Mouse (Mus musculus) intestine, embryonic 14.5 days (tissue): Measurements from ENCODE around the gene Garnl3. TPM values are rescaled to one million over a fixed set of nuclear protein-coding genes. Genes with fewer than 3 reads are reported as not detected.

Source experiments
- ATAC-seq: fragments of 200-750 bp; cut with Nextera tagmentation; replicated peaks from 2 replicates; pipeline ENCODE4 v1.8.0; 2017; ENCODE audit warnings: low read depth, moderate number of reproducible peaks, moderate TSS enrichment, moderate library complexity; ENCODE audit not compliant: low FRiP score, low TSS enrichment
- DNase-seq: peaks from one replicate; pipeline ENCODE4 v3.0.0-alpha.2; 2018; ENCODE audit warnings: low spot score
- H3K27ac ChIP-seq: fragments of 300-500 bp; sonication (generic); 2 replicates; pipeline ENCODE4 v1.5.1; 2014; ENCODE audit warnings: low read depth, mild to moderate bottlenecking, control low read depth
- H3K27me3 ChIP-seq: fragments of 300-500 bp; sonication (generic); replicated peaks from 2 replicates; pipeline ENCODE4 v1.6.1; 2014; ENCODE audit warnings: low read length, control low read depth; ENCODE audit not compliant: control insufficient read depth, insufficient read depth
- H3K36me3 ChIP-seq: fragments of 300-500 bp; sonication (generic); 2 replicates; pipeline ENCODE4 v1.6.1; 2014; ENCODE audit warnings: low read length, control low read depth; ENCODE audit not compliant: control insufficient read depth, insufficient read depth
- H3K4me1 ChIP-seq: fragments of 300-500 bp; sonication (generic); replicated peaks from 2 replicates; pipeline ENCODE4 v1.6.1; 2014; ENCODE audit warnings: low read length, control low read depth, mixed read lengths; ENCODE audit not compliant: control insufficient read depth, insufficient read depth
- H3K4me2 ChIP-seq: fragments of 300-500 bp; sonication (generic); 2 replicates; pipeline ENCODE4 v1.6.1; 2014; ENCODE audit warnings: low read length
- H3K4me3 ChIP-seq: fragments of 300-500 bp; sonication (generic); 2 replicates; pipeline ENCODE4 v1.5.1; 2014; ENCODE audit warnings: low read depth, low read length, control low read depth, mixed read lengths
- H3K9ac ChIP-seq: fragments of 300-500 bp; sonication (generic); 2 replicates; pipeline ENCODE4 v1.6.1; 2014; ENCODE audit warnings: mild to moderate bottlenecking, low read length
- H3K9me3 ChIP-seq: fragments of 300-500 bp; sonication (generic); 2 replicates; pipeline ENCODE4 v1.6.1; 2016; ENCODE audit warnings: low read length, control low read depth; ENCODE audit not compliant: control insufficient read depth
- WGBS: fragments of 180-500 bp; shearing (Covaris S2); extraction: QIAGEN DNeasy Blood & Tissue Kit; methylation state at CpG from one replicate; pipeline ENCODE4 v1.1.7; 2014; 5-methylcytosine and 5-hydroxymethylcytosine counted together
- polyA plus RNA-seq: library from polyadenylated mRNA; unstranded; fragments of >200 nt; fragmentation: Nextera tagmentation; extraction: Ambion mirVana; gene quantifications from 2 replicates; pipeline ENCODE4 v1.2.1, GENCODE M21; 2014

The Garnl3 gene
- polyA plus RNA-seq, 1 experiment from 2014 or later, result 18.6 TPM

DNA sequence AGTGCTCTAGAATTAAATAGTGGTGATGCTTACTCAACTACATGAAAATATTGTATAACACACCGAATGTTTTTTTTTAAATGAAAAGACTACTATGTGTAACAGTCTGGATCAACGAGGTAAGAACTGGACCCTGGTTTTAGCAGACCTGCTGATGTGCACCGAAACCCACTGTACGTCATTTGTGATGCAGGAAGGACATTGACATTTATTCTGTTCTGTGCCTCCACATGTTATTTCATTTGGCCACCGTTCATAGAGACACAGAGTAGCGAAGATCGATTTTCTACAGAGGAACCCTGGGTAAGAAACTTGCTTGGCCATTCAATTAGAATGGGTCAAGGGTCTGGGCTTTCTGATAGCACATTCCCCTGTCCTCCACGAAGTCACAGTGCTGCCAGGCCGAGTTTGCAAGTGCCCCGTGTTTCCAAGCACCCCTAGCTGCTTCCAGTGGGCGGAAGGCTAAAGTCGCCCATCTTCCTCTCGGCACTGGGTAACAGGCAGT lies 165.2 kb downstream of the Garnl3 start:
- H3K4me3 ChIP-seq, result peak overlapping the region; percentile 67
- H3K4me2 ChIP-seq, result peak overlapping the region; percentile 74
- peak overlapping the region; percentile 79 for H3K9ac ChIP-seq
- DNase-seq (no peak), ATAC-seq (peak; percentile 0; the same call in 1 of the 2 replicates)
- H3K27ac ChIP-seq, result peak overlapping the region; percentile 97
- H3K4me1 ChIP-seq, result peaks cover 35% of the 10 kb centered on the region
- H3K36me3 ChIP-seq, result peaks cover 26% of the 10 kb centered on the region
- no peaks in the 10 kb centered on the region for H3K27me3 ChIP-seq
- WGBS, result 11% methylated on average over 13 of the region's 13 CpGs
- H3K9me3 ChIP-seq, result no peaks in the 10 kb centered on the region

DNA sequence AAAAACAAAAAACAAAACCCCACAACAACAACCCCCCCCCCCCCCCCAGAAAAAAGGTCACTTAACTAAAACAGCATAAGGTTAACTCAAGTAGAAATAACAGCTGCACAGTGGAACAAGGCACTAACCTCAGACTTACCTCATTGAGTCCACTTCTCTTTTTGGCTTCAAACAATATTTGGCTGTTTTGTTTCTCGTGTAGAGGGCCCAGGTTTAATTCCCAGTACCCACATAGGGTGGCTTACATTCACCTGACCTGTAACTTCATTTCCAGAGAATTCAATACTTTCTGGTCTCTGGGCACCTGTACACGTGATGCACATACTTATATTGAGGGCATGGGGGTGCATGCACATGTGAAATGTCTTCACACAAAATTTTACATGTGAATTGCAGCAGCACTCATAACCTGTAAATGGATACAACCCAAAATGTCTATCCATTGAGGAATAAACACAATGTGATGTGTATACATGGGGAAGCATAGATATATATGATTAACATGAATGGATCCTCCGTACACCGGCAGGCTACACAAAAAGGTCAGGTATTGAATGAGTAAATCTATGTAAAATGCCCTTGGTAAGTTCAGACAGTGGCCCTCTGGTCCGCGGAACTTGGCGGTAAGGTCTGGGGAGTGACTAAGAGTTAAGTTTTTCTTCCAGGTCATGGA lies 165.8 kb downstream of the Garnl3 start:
- 17% methylated on average over 7 of the region's 7 CpGs for WGBS
- H3K27ac ChIP-seq, result no peak overlapping the region
- DNase-seq, result no peak
- H3K4me3 ChIP-seq, result no peak overlapping the region
- no peak for ATAC-seq
- H3K36me3 ChIP-seq, result peaks cover 26% of the 10 kb centered on the region
- no peaks in the 10 kb centered on the region for H3K27me3 ChIP-seq
- H3K9ac ChIP-seq, result peak overlapping the region; percentile 79
- H3K4me1 ChIP-seq, result peaks cover 38% of the 10 kb centered on the region
- H3K9me3 ChIP-seq, result no peaks in the 10 kb centered on the region
- H3K4me2 ChIP-seq, result peak overlapping the region; percentile 74

DNA sequence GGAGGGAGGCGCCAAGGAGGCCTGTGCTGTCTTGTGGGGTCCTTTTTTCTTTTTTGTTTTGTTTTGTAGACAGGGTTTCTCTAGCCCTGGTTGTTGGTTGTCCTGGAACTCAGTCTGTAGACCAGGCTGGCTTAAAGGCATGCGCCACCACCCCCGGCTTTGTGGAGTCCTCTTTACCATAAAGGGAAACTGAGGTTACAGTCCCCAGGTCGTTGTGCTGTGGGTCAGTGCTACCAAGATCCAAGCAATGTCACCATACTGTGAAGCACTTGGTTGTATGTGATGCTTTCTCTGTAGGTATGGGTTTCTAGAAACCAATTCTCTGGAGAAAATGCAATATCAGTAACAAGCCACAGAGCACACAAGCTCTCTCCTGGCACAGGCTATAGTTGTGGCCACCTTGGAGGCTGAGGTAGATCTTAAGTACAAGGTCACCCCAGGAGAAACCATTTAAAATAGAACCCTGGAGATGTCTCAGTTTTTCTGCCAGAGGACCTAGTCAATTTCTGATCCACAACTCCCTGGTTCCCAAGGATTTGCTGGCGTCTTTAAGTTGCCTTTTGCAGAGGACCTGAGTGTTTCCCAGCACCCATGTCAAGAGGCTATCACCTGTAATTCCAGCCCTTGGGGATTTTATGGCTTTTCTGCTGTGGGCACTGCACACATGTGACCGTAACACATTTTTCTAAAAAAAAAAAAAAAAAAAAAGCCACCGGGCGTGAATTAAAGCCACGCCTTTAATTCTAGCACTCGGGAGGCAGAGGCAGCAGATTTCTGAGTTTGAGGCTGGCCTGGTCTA lies 166.6 kb downstream of the Garnl3 start:
- peaks cover 26% of the 10 kb centered on the region for H3K36me3 ChIP-seq
- H3K9me3 ChIP-seq, result no peaks in the 10 kb centered on the region
- no peak for DNase-seq
- peaks cover 39% of the 10 kb centered on the region for H3K4me1 ChIP-seq
- H3K9ac ChIP-seq, result no peak overlapping the region
- no peak for ATAC-seq
- 35% methylated on average over 10 of the region's 10 CpGs for WGBS
- H3K4me3 ChIP-seq, result no peak overlapping the region
- no peaks in the 10 kb centered on the region for H3K27me3 ChIP-seq
- H3K27ac ChIP-seq, result no peak overlapping the region
- H3K4me2 ChIP-seq, result 0 out of 2 replicates have a peak overlapping the region, but pooled peaks have one; percentile 16

DNA sequence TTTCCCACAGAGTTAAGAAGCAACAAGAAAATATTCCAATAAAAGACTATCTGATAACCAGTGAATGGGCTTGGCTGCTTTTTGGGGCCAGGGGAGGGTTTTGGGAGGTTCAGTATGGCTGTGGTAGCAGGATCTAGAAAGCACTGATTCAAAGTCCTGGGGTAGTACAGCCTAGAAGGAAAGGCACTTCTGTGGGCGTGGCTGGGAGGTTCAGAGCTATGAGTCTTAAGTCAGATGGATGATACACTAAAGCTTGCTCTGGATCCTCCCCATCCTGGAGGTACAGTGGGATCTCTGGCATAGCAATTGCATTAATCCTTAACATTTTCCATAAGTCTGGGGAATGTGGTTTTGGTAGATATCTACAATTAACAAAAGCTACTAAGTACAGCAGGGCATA lies 167.5 kb downstream of the Garnl3 start:
- peak overlapping the region; percentile 99; the same call in 1 of the 2 replicates for H3K9ac ChIP-seq
- peak overlapping the region; percentile 71 for H3K4me2 ChIP-seq
- DNase-seq, result no peak
- H3K27ac ChIP-seq, result no peak overlapping the region
- H3K4me3 ChIP-seq, result peak overlapping the region; percentile 95; the same call in 1 of the 2 replicates
- H3K27me3 ChIP-seq, result no peaks in the 10 kb centered on the region
- ATAC-seq, result no peak
- WGBS, result 76% methylated on average over 1 of the region's 1 CpGs
- peaks cover 26% of the 10 kb centered on the region for H3K36me3 ChIP-seq
- H3K9me3 ChIP-seq, result no peaks in the 10 kb centered on the region
- H3K4me1 ChIP-seq, result peaks cover 39% of the 10 kb centered on the region

DNA sequence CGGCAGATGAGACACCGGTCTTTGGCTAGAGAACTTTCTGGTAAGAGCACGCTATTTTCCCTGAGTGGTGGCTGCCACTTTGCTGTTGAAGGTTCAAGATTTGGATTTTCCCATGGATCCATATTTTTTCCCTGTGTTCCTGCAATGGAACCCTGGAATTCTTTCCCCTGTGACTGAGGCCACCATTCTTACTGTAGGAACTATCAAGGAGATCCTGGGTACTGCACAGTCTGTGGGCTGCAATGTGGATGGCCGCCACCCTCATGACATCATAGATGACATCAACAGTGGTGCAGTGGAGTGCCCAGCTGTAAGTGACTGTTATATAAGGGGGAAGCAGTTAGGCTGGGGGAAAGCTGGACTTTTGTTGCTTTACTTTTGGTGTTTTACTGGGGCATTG lies 167.9 kb downstream of the Garnl3 start:
- Histone ChIP-seq H3K4me3 (peak overlapping the region; percentile 95), H3K36me3 (peaks cover 26% of the 10 kb centered on the region), H3K27me3 (no peaks in the 10 kb centered on the region), H3K4me2 (peak overlapping the region; percentile 71), H3K9ac (peak overlapping the region; percentile 99), H3K4me1 (peaks cover 39% of the 10 kb centered on the region), H3K27ac (0 out of 2 replicates have a peak overlapping the region, but pooled peaks have one; percentile 90), H3K9me3 (no peaks in the 10 kb centered on the region)
- 59% methylated on average over 4 of the region's 4 CpGs for WGBS
- DNase-seq (no peak), ATAC-seq (no peak)

DNA sequence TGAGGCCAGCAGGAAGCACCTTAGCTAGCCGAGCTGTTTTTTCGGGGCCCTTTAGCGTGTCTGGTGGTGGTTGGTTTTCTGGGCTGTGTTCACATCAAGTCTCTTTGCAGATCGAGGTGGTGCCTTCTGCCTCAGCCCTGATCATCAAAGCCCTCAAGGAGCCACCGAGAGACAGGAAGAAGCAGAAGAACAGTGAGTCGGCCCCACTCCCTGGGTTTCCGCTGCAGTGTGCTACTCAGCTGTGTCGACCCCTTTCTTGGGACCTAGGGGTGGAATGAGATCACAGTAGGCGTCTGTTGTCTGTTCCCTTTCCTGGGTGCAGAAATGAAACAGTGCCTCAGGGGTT lies 168.6 kb downstream of the Garnl3 start:
- no peaks in the 10 kb centered on the region for H3K9me3 ChIP-seq
- peak overlapping the region; percentile 71 for H3K4me2 ChIP-seq
- no peak for ATAC-seq
- peaks cover 26% of the 10 kb centered on the region for H3K36me3 ChIP-seq
- peak overlapping the region; percentile 99 for H3K9ac ChIP-seq
- no peak for DNase-seq
- no peaks in the 10 kb centered on the region for H3K27me3 ChIP-seq
- H3K4me1 ChIP-seq, result peaks cover 37% of the 10 kb centered on the region
- whole genome bisulfite sequencing, result 7% methylated on average over 9 of the region's 9 CpGs
- H3K4me3 ChIP-seq, result peak overlapping the region; percentile 95
- H3K27ac ChIP-seq, result peak overlapping the region; percentile 90

DNA sequence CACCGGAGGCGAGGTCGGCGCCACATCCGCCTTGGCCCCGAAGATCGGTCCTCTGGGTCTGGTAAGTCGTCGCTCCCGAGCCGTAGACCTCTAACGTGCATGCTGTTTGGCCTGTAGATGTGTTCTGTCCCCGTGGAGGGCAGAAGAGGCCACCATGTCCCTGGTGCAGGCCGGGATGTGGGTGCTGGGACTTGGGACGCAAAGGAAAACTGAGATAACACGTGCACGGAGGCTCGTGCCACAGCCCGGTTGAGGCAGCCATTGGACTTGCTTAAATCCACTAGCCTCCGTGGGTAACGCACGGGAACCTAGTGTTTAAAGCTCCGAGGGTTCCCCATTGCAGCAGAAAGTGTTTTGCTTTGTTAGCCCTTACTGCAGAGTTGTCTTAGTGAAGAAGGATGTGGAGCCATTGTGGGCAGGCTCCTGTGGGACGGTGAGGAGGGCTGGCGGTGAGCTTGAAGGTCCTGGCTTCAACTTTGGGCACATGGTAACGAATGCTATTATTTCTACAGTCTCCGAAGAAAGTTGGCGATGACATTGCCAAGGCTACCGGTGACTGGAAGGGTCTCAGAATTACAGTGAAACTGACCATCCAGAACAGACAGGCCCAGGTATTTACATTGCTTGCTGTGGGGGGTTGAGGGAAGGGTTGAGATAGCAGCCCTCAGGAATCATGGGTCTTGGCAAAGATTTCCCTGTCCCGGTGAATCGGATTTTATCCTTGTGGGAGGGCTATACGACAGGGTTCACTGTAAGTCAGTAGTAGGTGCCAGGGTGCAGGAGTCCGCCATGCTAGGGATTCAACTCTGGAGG lies 169.2 kb downstream of the Garnl3 start:
- Histone ChIP-seq H3K36me3 (peaks cover 27% of the 10 kb centered on the region), H3K9me3 (no peaks in the 10 kb centered on the region), H3K9ac (peak overlapping the region; percentile 99), H3K4me1 (peaks cover 31% of the 10 kb centered on the region), H3K27me3 (no peaks in the 10 kb centered on the region), H3K4me2 (peak overlapping the region; percentile 71), H3K27ac (peak overlapping the region; percentile 90), H3K4me3 (peak overlapping the region; percentile 95)
- DNase-seq, result no peak
- under 1% methylated on average over 33 of the region's 33 CpGs for WGBS
- no peak for ATAC-seq
